Mouse (Mus musculus) left cerebral cortex, adult 2 months (tissue): ENCODE results near the gene Susd6. TPM values are rescaled to one million over a fixed set of nuclear protein-coding genes. Genes with fewer than 3 reads are reported as not detected.

Experiments
- DNase-seq, 2 experiments: peaks; one replicate each; pipeline ENCODE4 v3.0.0; 2021 to 2022; ENCODE audit warnings: low spot score in 2 of 2, mixed read lengths in 1 of 2; ENCODE audit errors: extremely low spot score in 1 of 2
- H3K27ac ChIP-seq: fragments of 200-600 bp; 2 replicates; pipeline ENCODE4 v1.8.1; 2022
- H3K4me3 ChIP-seq: fragments of 200-600 bp; 2 replicates; pipeline ENCODE4 v1.8.1; 2022
- CTCF ChIP-seq: fragments of 200-600 bp; IDR thresholded peaks from 2 replicates; pipeline ENCODE4 v1.8.1; 2022; ENCODE audit warnings: antibody characterized with exemption, mild to moderate bottlenecking, moderate library complexity
- intact Hi-C: fragments of 180-260 bp; cut with DNase I; formaldehyde crosslinking; loops from one replicate; pipeline ENCODE4 v1.15.1; 2025
- total RNA-seq, 2 experiments: library from RNA; stranded (reverse); gene quantifications; 2 replicates each; pipeline ENCODE4 v1.2.3; 2021

The Susd6 gene
- total RNA-seq, 2 experiments from 2014 or later, result 37.0 TPM

GRCm38 (mm10) chr12:80764116-80764515 lies 26.2 kb upstream of the Susd6 start:
- no peak for DNase-seq
- no peak for TF ChIP-seq CTCF
- intact Hi-C loops, result no loop called here

GRCm38 (mm10) chr12:80769697-80770096 lies 20.6 kb upstream of the Susd6 start:
- intact Hi-C loops, result loop anchor here (1.0 to 5.0 kb wide), 2 partner anchors 126 to 173 kb away; no protein-coding TSS in a partner anchor
- peak; percentile 97 for TF ChIP-seq CTCF
- Histone ChIP-seq H3K27ac (no peak overlapping the region), H3K4me3 (no peak overlapping the region)
- peak; percentile 48 to 74 for DNase-seq

More at GRCm38 (mm10) chr12:80764116-80764515, 26.2 kb upstream of the Susd6 start:
- H3K4me3 ChIP-seq, result no peak overlapping the region
- H3K27ac ChIP-seq, result no peak overlapping the region

- no peak for DNase-seq
- intact Hi-C loops, result no loop called here
- no peak overlapping the region for H3K27ac ChIP-seq
- no peak overlapping the region for H3K4me3 ChIP-seq
- TF ChIP-seq CTCF, result no peak
These were observed 15.5 kb upstream of the Susd6 start for GRCm38 (mm10) chr12:80774786-80775185.

GRCm38 (mm10) chr12:80776046-80776634 lies 14.2 kb upstream of the Susd6 start:
- DNase-seq, result no peak
- no peak overlapping the region for H3K27ac ChIP-seq
- intact Hi-C loops, result no loop called here
- H3K4me3 ChIP-seq, result no peak overlapping the region
- TF ChIP-seq CTCF, result no peak

GRCm38 (mm10) chr12:80778188-80778936 lies 11.9 kb upstream of the Susd6 start:
- intact Hi-C loops, result no loop called here
- Histone ChIP-seq H3K27ac (no peak overlapping the region), H3K4me3 (no peak overlapping the region)
- no peak for DNase-seq
- TF ChIP-seq CTCF, result no peak

- DNase-seq, result no peak
- H3K27ac ChIP-seq, result no peak overlapping the region
- TF ChIP-seq CTCF, result no peak
- H3K4me3 ChIP-seq, result no peak overlapping the region
- intact Hi-C loops, result no loop called here
These were observed 10.6 kb upstream of the Susd6 start for GRCm38 (mm10) chr12:80779760-80780159.

- TF ChIP-seq CTCF, result no peak
- H3K27ac ChIP-seq, result no peak overlapping the region
- H3K4me3 ChIP-seq, result no peak overlapping the region
- DNase-seq, result no peak
- intact Hi-C loops, result no loop called here
These were observed 8.1 kb upstream of the Susd6 start for GRCm38 (mm10) chr12:80782190-80782589.

- peak; percentile 55 for TF ChIP-seq CTCF
- no peak overlapping the region for H3K27ac ChIP-seq
- H3K4me3 ChIP-seq, result no peak overlapping the region
- intact Hi-C loops, result no loop called here
- DNase-seq, result no peak
These were observed 7.4 kb upstream of the Susd6 start for GRCm38 (mm10) chr12:80782892-80783291.

- H3K27ac ChIP-seq, result no peak overlapping the region
- H3K4me3 ChIP-seq, result no peak overlapping the region
- intact Hi-C loops, result no loop called here
- no peak for TF ChIP-seq CTCF
- DNase-seq, result no peak
These were observed 6.4 kb upstream of the Susd6 start for GRCm38 (mm10) chr12:80783889-80784288.

- Histone ChIP-seq H3K27ac (no peak overlapping the region), H3K4me3 (no peak overlapping the region)
- no peak for TF ChIP-seq CTCF
- intact Hi-C loops, result no loop called here
- no peak for DNase-seq
These were observed 5.3 kb upstream of the Susd6 start for GRCm38 (mm10) chr12:80785005-80785404.

- DNase-seq, result no peak
- Histone ChIP-seq H3K4me3 (no peak overlapping the region), H3K27ac (no peak overlapping the region)
- intact Hi-C loops, result no loop called here
- TF ChIP-seq CTCF, result no peak
These were observed 4.7 kb upstream of the Susd6 start for GRCm38 (mm10) chr12:80785597-80785996.

GRCm38 (mm10) chr12:80786591-80786990 lies 3.7 kb upstream of the Susd6 start:
- no peak for DNase-seq
- no peak overlapping the region for H3K4me3 ChIP-seq
- H3K27ac ChIP-seq, result no peak overlapping the region
- TF ChIP-seq CTCF, result no peak
- intact Hi-C loops, result no loop called here

GRCm38 (mm10) chr12:80787604-80788003 lies 2.7 kb upstream of the Susd6 start:
- DNase-seq, result no peak
- TF ChIP-seq CTCF, result no peak
- intact Hi-C loops, result no loop called here
- H3K27ac ChIP-seq, result no peak overlapping the region
- H3K4me3 ChIP-seq, result no peak overlapping the region
